Mouse (Mus musculus) cortical plate, adult 2 months (tissue): Measurements from ENCODE around the gene Safb2.

Experiments
- CTCF ChIP-seq: fragments of 200-500 bp; IDR thresholded peaks from 2 replicates; pipeline ENCODE4 v1.5.1; 2011; ENCODE audit warnings: mild to moderate bottlenecking, control low read depth, low read length; ENCODE audit not compliant: insufficient read depth; ENCODE audit errors: extremely low read depth
- POLR2A ChIP-seq: fragments of 200-500 bp; IDR thresholded peaks from 2 replicates; pipeline ENCODE4 v1.6.1; 2011; ENCODE audit warnings: mild to moderate bottlenecking, low read length, control low read depth; ENCODE audit not compliant: insufficient read depth; ENCODE audit errors: extremely low read depth

GRCm38 (mm10) chr17:56514330-56514729 is 70.1 kb downstream of the Safb2 start:
- TF ChIP-seq CTCF = no peak
- no peak for TF ChIP-seq POLR2A
